Mouse (Mus musculus) kidney, embryonic 15.5 days (tissue): Measurements from ENCODE around the gene Zfp638. TPM values are rescaled to one million over a fixed set of nuclear protein-coding genes. Genes with fewer than 3 reads are reported as not detected.
A peak's percentile ranks its signal among the peaks of the same experiment; 100 is the strongest.

Experiments used
- ATAC-seq: fragments of 200-750 bp; cut with Nextera tagmentation; replicated peaks from 2 replicates; pipeline ENCODE4 v1.8.0; 2017; ENCODE audit warnings: moderate TSS enrichment; ENCODE audit not compliant: low FRiP score
- H3K27ac ChIP-seq: fragments of 300-500 bp; sonication (generic); 2 replicates; pipeline ENCODE4 v1.5.1; 2015; ENCODE audit warnings: mild to moderate bottlenecking, inconsistent platforms
- H3K27me3 ChIP-seq: fragments of 300-500 bp; sonication (generic); 2 replicates; pipeline ENCODE4 v1.6.1; 2015; ENCODE audit warnings: inconsistent platforms
- H3K36me3 ChIP-seq: fragments of 300-500 bp; sonication (generic); 2 replicates; pipeline ENCODE4 v1.6.1; 2015; ENCODE audit warnings: inconsistent platforms
- H3K4me1 ChIP-seq: fragments of 300-500 bp; sonication (generic); 2 replicates; pipeline ENCODE4 v1.6.1; 2015; ENCODE audit warnings: inconsistent platforms
- H3K4me2 ChIP-seq: fragments of 300-500 bp; sonication (generic); 2 replicates; pipeline ENCODE4 v1.6.1; 2015; ENCODE audit warnings: moderate library complexity, mild to moderate bottlenecking, inconsistent platforms
- H3K4me3 ChIP-seq: fragments of 300-500 bp; sonication (generic); replicated peaks from 2 replicates; pipeline ENCODE4 v1.5.1; 2015; ENCODE audit warnings: mild to moderate bottlenecking, inconsistent platforms
- H3K9ac ChIP-seq: fragments of 300-500 bp; sonication (generic); 2 replicates; pipeline ENCODE4 v1.6.1; 2015; ENCODE audit warnings: mild to moderate bottlenecking, inconsistent platforms
- H3K9me3 ChIP-seq: fragments of 300-500 bp; sonication (generic); replicated peaks from 2 replicates; pipeline ENCODE4 v1.6.1; 2016; ENCODE audit warnings: inconsistent platforms
- WGBS: fragments of 180-500 bp; shearing (Covaris S2); methylation state at CpG from one replicate; pipeline ENCODE4 v1.1.7; 2015; ENCODE audit warnings: mixed read lengths; 5-methylcytosine and 5-hydroxymethylcytosine counted together
- polyA plus RNA-seq: library from polyadenylated mRNA; unstranded; fragments of >200 nt; fragmentation: Nextera tagmentation; extraction: Ambion mirVana; gene quantifications from 2 replicates; pipeline ENCODE4 v1.2.1, GENCODE M21; 2015

Zfp638 gene
- polyA plus RNA-seq, 1 experiment from 2014 or later, result 56.9 TPM

DNA sequence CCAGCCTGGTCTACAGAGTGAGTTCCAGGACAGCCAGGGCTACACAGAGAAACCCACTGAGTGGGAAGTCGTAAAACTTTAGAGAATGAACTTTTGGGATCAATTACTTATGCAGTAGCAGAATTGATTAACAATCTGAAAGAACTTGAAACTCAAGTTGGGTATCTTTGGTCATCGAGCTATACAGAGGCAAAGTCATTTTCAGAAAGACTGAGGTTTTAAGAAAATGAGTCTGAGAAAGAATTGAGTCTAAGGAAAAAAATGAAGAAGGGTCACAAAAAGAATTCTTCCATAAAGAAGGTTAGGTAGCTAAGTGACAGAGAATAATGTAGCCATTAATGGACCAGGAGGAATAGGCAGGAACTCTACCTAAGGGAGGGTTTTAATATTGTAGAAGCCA lies 24.8 kb downstream of the Zfp638 start:
- no peak for ATAC-seq
- Histone ChIP-seq H3K4me2 (no peak overlapping the region), H3K9ac (no peak overlapping the region), H3K4me1 (no peaks in the 10 kb centered on the region), H3K9me3 (no peaks in the 10 kb centered on the region), H3K36me3 (no peaks in the 10 kb centered on the region), H3K4me3 (no peak overlapping the region), H3K27ac (no peak overlapping the region), H3K27me3 (no peaks in the 10 kb centered on the region)
- WGBS, result 77% methylated on average over 2 of the region's 2 CpGs

DNA sequence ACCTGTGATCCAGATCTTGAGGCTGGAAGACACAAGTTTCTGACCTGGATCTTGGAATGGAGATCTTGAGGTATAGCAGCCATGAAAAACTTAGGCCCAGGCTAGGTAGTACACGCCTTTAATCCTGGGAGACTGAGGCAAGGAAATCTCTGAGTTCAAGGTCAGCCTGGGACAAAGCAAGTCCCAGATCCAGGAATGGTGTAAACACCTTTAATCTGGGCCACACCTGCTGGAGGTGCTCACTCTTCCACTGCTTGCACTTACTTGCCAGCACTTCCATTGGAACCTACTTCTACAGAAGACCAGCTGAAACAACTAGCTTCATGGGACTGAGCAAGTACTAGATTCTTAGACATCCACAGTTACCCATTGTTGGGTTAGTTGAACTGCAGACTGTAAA lies 26.2 kb downstream of the Zfp638 start:
- H3K9me3 ChIP-seq, result no peaks in the 10 kb centered on the region
- WGBS, result 84% methylated on average over 1 of the region's 1 CpGs

DNA sequence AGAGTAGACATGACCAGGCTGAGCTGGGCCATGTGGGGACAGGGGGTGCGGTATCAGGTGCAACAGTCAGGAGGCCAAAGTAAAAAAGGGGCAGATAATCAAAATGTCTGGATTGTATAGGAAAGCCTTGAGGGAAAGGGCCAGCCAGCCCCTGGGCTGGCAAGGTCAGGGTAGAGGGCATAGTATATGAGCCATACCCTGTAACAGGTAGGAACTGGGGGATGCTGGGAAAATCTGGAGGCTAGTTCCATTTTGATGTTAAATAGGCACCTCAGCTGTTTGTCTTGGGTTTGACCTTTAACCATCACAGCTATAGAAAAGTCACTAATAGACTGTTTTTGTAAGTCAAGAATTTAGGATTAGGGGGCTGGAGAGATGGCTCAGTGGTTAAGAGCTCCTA lies 26.7 kb downstream of the Zfp638 start:
- WGBS, result 88% methylated on average over 1 of the region's 1 CpGs
- no peak for ATAC-seq
- Histone ChIP-seq H3K27ac (no peak overlapping the region), H3K27me3 (no peaks in the 10 kb centered on the region), H3K4me1 (no peaks in the 10 kb centered on the region), H3K4me2 (no peak overlapping the region), H3K9me3 (no peaks in the 10 kb centered on the region), H3K4me3 (no peak overlapping the region), H3K9ac (no peak overlapping the region), H3K36me3 (no peaks in the 10 kb centered on the region)

More for the DNA sequence above, 26.2 kb downstream of the Zfp638 start:
- Histone ChIP-seq H3K36me3 (no peaks in the 10 kb centered on the region), H3K9ac (no peak overlapping the region), H3K27me3 (no peaks in the 10 kb centered on the region), H3K4me3 (no peak overlapping the region), H3K4me2 (no peak overlapping the region), H3K4me1 (no peaks in the 10 kb centered on the region), H3K27ac (no peak overlapping the region)
- ATAC-seq, result no peak

DNA sequence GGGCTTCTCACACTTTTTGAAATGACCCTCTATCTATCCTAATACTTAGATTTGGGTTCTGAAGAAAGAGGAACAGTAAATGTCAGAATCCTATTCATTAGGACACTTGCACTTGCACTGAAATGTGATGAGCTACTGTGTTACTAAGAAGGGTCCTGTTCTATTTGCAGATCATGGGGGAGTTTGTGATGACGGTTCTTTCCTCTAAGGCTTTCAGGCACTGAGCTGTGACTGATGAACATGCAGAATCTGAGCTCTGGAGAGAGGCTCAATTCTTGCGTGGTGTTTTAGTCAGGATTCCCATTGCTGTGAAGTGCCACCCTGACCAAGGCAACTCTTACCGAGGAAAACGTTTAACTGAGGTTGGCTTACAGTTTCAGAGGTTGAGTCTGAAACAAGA lies 32.2 kb downstream of the Zfp638 start:
- WGBS, result 38% methylated on average over 4 of the region's 4 CpGs
- H3K4me2 ChIP-seq, result no peak overlapping the region
- no peak overlapping the region for H3K9ac ChIP-seq
- no peaks in the 10 kb centered on the region for H3K9me3 ChIP-seq
- no peak overlapping the region for H3K27ac ChIP-seq
- no peak overlapping the region for H3K4me3 ChIP-seq
- ATAC-seq, result no peak
- H3K27me3 ChIP-seq, result no peaks in the 10 kb centered on the region
- no peaks in the 10 kb centered on the region for H3K36me3 ChIP-seq
- H3K4me1 ChIP-seq, result 0 out of 2 replicates have a peak, but pooled peaks cover 4% of the 10 kb centered on the region

DNA sequence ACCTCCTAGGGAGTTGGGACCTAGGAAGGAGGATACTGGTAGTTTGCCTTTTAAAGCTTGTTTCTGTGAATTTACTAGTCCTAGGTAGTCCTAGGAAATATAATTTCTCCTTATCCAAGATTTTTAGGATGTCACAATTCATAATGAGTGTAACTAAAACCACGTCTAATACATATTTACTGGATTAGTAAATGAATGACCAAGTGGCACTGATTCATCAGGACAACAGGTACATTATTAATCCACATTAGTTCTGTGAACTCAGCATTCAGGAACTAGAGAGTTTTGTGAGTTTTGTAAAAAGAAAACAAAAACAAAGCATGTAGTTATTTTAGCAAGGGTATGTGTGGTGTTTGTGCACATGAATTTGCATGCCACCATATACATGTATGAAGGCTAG lies 38.4 kb downstream of the Zfp638 start:
- Histone ChIP-seq H3K27me3 (no peaks in the 10 kb centered on the region), H3K4me3 (no peak overlapping the region)

DNA sequence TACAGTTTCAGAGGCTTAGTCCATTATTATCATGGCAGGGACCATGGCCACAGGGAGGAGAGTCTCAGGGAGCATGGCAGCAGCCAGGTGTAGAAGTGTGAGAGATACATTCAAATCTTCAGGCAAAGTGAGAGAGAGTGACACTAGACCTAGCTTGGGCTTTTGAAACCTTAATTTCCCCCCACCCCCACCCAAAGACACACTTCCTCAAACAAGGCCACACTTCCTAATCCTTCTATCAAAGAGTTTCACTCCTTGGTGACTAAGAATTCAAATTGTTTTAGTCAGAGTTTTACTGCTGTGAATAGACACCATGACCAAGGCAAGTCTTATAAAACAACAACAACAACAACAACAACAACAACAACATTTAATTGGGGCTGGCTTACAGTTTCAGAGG lies 39.8 kb downstream of the Zfp638 start:
- Histone ChIP-seq H3K4me3 (no peak overlapping the region), H3K27me3 (no peaks in the 10 kb centered on the region), H3K9ac (no peak overlapping the region), H3K4me1 (no peaks in the 10 kb centered on the region), H3K36me3 (no peaks in the 10 kb centered on the region), H3K4me2 (no peak overlapping the region), H3K27ac (no peak overlapping the region), H3K9me3 (no peaks in the 10 kb centered on the region)
- ATAC-seq, result no peak

More for the DNA sequence above, 38.4 kb downstream of the Zfp638 start:
- no peak for ATAC-seq
- Histone ChIP-seq H3K4me1 (no peaks in the 10 kb centered on the region), H3K27ac (no peak overlapping the region), H3K4me2 (no peak overlapping the region), H3K9ac (no peak overlapping the region), H3K36me3 (no peaks in the 10 kb centered on the region), H3K9me3 (no peaks in the 10 kb centered on the region)
- WGBS, result 62% methylated on average over 1 of the region's 1 CpGs

DNA sequence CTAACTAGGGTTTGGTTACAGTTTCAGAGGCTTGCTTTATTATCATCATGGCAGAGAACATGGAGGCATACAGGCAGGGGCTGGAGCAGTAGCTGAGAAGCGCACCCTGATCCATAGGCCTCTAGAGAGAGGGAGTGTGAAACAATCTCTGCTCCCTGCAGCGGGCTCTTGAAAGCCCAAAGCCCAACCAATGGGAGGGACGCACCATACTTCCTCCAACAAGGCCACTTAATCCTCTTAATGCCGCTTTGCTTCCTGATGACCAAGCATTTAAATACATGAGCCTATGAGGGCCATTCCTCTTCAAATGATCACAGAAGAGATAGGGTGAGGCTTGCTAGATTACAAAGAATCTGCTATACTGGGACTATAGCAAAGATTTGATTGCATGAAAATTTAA lies 41.5 kb downstream of the Zfp638 start:
- H3K9ac ChIP-seq, result no peak overlapping the region
- no peak overlapping the region for H3K4me3 ChIP-seq
- H3K27me3 ChIP-seq, result no peaks in the 10 kb centered on the region
- ATAC-seq, result no peak
- no peak overlapping the region for H3K27ac ChIP-seq
- H3K36me3 ChIP-seq, result no peaks in the 10 kb centered on the region
- H3K4me2 ChIP-seq, result no peak overlapping the region
- WGBS, result 34% methylated on average over 4 of the region's 4 CpGs
- no peaks in the 10 kb centered on the region for H3K4me1 ChIP-seq
- H3K9me3 ChIP-seq, result no peaks in the 10 kb centered on the region

DNA sequence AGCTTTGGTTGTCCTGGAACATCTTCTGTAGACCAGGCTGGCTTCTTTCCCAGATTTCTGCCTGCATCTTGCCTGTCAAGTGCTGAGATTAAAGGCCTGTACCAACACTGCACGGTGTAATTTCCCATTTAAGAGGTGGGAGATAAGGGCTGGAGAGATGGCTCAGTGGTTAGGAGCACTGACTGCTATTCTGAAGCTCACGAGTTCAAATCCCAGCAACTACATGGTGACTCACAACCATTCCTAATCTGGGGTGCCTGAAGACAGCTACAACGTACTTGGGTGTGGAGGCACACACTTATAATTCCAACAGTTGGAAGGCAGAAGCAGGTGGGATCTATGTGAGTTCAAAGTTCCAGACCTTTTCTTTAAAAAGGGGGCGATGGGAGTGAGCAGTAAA lies 46.8 kb downstream of the Zfp638 start:
- peak; percentile 20; the same call in 1 of the 2 replicates for ATAC-seq
- Histone ChIP-seq H3K4me2 (peak overlapping the region; percentile 64), H3K9ac (no peak overlapping the region), H3K4me3 (0 out of 2 replicates have a peak overlapping the region, but pooled peaks have one; percentile 91), H3K4me1 (no peaks in the 10 kb centered on the region), H3K36me3 (no peaks in the 10 kb centered on the region), H3K9me3 (no peaks in the 10 kb centered on the region), H3K27ac (no peak overlapping the region), H3K27me3 (no peaks in the 10 kb centered on the region)
- 36% methylated on average over 4 of the region's 4 CpGs for WGBS

DNA sequence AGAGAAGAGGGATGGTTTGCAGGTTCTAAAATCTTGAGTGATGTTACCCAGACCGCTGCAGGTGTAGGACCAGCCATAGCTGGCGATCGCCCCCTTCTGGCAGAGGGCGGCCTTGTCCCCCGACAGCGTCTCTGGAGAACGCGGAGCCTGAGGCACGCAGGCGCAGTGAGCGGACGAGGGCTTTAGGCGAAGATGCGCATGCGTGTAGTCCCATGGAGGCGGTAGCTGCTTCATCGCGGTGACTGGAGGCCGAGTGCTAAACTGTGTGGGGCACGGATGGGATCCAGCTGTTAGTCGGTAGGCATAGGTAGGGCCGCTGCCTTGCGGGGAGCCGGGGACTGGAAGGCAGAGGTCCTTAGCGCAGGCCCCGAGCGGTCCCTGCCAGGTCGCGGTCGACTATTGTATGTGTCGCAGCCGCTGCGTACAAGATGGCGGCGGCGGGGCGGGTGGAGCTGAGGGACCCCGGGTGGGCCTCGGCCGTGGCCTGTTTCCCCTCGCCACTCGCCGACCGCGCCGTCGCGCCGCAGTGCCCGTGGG lies 47.3 kb downstream of the Zfp638 start:
- H3K4me2 ChIP-seq, result peak overlapping the region; percentile 64
- H3K27me3 ChIP-seq, result no peaks in the 10 kb centered on the region
- peak; percentile 97 for ATAC-seq
- no peaks in the 10 kb centered on the region for H3K36me3 ChIP-seq
- H3K27ac ChIP-seq, result peak overlapping the region; percentile 93
- H3K4me3 ChIP-seq, result peak overlapping the region; percentile 91
- no peaks in the 10 kb centered on the region for H3K9me3 ChIP-seq
- H3K9ac ChIP-seq, result peak overlapping the region; percentile 97
- H3K4me1 ChIP-seq, result no peaks in the 10 kb centered on the region
- under 1% methylated on average over 50 of the region's 50 CpGs for WGBS

DNA sequence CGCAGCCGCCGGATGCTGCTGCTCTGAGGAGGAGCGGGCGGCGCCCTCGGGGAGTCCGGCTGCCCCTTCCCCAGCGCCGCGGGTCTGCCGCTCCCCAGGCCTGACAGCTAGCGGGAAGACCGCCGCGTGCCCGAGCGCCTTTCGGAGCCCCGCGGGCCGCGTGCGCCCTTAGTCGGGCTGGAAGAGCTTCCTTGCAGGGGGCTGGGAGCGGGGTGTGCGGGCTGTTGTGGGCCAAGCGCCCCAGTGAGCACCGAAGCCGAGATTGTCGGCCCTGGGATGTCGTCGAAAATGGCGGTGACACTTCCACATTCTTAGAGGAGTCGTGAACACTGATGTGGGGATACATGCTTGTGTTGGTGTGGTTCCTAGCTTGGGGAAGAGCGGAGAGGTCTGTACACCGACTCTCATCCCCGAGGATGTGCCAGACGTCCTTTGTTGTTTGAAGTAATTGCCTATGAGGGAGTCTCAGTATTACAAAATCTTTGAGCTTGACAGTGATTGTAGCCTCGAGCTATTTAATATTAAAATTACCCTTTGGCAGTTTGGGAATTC lies 47.9 kb downstream of the Zfp638 start:
- Histone ChIP-seq H3K4me1 (no peaks in the 10 kb centered on the region), H3K9me3 (no peaks in the 10 kb centered on the region), H3K9ac (peak overlapping the region; percentile 97), H3K4me3 (peak overlapping the region; percentile 91), H3K27me3 (no peaks in the 10 kb centered on the region), H3K36me3 (no peaks in the 10 kb centered on the region), H3K4me2 (peak overlapping the region; percentile 64), H3K27ac (peak overlapping the region; percentile 93)
- WGBS, result under 1% methylated on average over 40 of the region's 40 CpGs
- ATAC-seq, result peak; percentile 84

DNA sequence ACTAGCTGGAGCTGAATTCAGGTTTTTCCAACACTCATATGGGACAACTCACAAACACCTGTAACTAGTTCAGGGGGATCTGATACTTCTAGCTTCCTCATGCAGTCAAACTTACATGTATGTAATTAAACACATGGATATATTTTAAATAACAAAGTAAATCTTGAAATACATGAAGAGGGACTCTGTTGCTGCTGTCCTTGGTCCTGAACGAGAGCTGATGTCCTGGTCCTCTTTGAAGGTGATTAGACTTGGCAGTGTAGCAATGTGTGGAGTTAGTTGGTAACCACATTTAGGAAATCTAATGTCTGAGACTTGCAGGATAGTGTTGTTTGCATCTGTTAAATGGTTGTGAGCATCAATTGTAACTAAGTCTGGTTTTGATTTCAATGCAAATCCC lies 60.5 kb downstream of the Zfp638 start:
- Histone ChIP-seq H3K36me3 (peaks cover 20% of the 10 kb centered on the region), H3K4me3 (no peak overlapping the region), H3K4me2 (no peak overlapping the region), H3K27ac (no peak overlapping the region), H3K4me1 (no peaks in the 10 kb centered on the region), H3K27me3 (no peaks in the 10 kb centered on the region), H3K9me3 (no peaks in the 10 kb centered on the region), H3K9ac (no peak overlapping the region)
- WGBS, result 77% methylated on average over 1 of the region's 1 CpGs
- ATAC-seq, result no peak

DNA sequence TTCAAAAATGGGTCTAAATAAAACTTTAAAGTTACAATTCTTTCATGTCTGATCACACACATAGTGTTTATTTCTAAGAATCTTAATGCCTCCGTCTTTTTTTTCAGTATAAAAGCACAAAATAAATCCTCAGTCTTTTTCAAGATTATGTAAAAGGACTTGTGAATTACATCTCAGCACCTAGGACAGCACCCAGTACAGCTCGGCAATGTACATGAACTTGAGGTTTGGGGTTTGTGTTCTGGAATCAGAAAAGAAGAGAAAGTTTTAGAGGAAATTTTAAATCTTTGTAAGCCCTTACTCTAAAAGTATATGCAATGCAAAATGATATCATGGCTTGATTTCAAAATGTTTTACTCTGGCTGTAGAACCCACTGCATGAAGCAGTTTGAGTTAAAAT lies 61.3 kb downstream of the Zfp638 start:
- peaks cover 21% of the 10 kb centered on the region for H3K36me3 ChIP-seq
- 62% methylated on average over 2 of the region's 2 CpGs for WGBS
- H3K27me3 ChIP-seq, result no peaks in the 10 kb centered on the region
- H3K27ac ChIP-seq, result no peak overlapping the region
- H3K4me3 ChIP-seq, result no peak overlapping the region
- H3K9me3 ChIP-seq, result no peaks in the 10 kb centered on the region
- no peak overlapping the region for H3K9ac ChIP-seq
- H3K4me1 ChIP-seq, result no peaks in the 10 kb centered on the region
- no peak overlapping the region for H3K4me2 ChIP-seq
- ATAC-seq, result no peak

DNA sequence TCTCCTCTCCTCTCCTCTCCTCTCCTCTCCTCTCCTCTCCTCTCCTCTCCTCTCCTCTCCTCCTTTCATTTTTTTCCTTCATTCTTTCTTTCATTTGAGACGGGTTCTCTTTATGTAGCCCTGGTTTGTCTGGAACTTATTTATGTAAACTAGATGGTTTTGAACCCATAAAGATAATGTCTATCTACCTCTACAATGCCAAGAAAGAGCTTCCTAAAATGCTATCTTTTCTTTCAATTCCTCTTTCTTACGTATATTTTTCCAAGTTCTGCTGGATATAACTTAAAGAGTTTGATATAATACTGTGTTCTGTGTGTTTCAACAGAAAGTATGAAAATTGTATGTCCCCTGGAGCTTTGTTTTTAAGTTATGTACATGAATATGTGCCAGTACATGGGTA lies 72.6 kb downstream of the Zfp638 start:
- H3K9me3 ChIP-seq, result no peaks in the 10 kb centered on the region
- no peak overlapping the region for H3K4me2 ChIP-seq
- no peak overlapping the region for H3K9ac ChIP-seq
- no peak overlapping the region for H3K27ac ChIP-seq
- no peaks in the 10 kb centered on the region for H3K4me1 ChIP-seq
- H3K4me3 ChIP-seq, result no peak overlapping the region
- H3K27me3 ChIP-seq, result no peaks in the 10 kb centered on the region
- no peak for ATAC-seq
- peaks cover 55% of the 10 kb centered on the region for H3K36me3 ChIP-seq
- WGBS, result 89% methylated on average over 2 of the region's 2 CpGs
